Mouse (Mus musculus) gastrocnemius, adult 8-10 months (tissue): ENCODE measurements at regions not wholly inside any gene's neighbourhood (a gene's known extent, or its start where the extent isn't known, plus 50 kb on each side); places are given as distances from the start of the nearest gene placed in this dataset.

Experiments
- DNase-seq, 2 experiments: peaks; one replicate each; pipeline ENCODE4 v3.0.0; 2022; ENCODE audit warnings: low spot score in 2 of 2

- peak; percentile 3 to 17 for DNase-seq
Measured at GRCm38 (mm10) chr14:72371702-72372277, 119.8 kb downstream of the Gm9195 start.

GRCm38 (mm10) chr14:72360829-72361520 is 130.7 kb downstream of the Gm9195 start:
- DNase-seq = no peak

- no peak for DNase-seq
Measured at GRCm38 (mm10) chr14:72360181-72360580, 131.5 kb downstream of the Gm9195 start.

GRCm38 (mm10) chr14:72357915-72358314 is 133.7 kb downstream of the Gm9195 start:
- DNase-seq = no peak

GRCm38 (mm10) chr14:72342181-72342580 is 149.5 kb downstream of the Gm9195 start:
- DNase-seq = no peak

- DNase-seq = no peak
Measured at GRCm38 (mm10) chr14:72341590-72342154, 150.0 kb downstream of the Gm9195 start.

GRCm38 (mm10) chr14:72338046-72338445 is 153.6 kb downstream of the Gm9195 start:
- DNase-seq = no peak

- no peak for DNase-seq
Measured at GRCm38 (mm10) chr14:72303856-72304255, 187.8 kb downstream of the Gm9195 start.

- no peak for DNase-seq
Measured at GRCm38 (mm10) chr14:72300026-72300425, 191.6 kb downstream of the Gm9195 start.

- DNase-seq = no peak
Measured at GRCm38 (mm10) chr14:72294631-72295030, 197.0 kb downstream of the Gm9195 start.

GRCm38 (mm10) chr14:72293677-72294387 is 197.8 kb downstream of the Gm9195 start:
- no peak for DNase-seq

- no peak for DNase-seq
Measured at GRCm38 (mm10) chr14:72292656-72293299, 198.9 kb downstream of the Gm9195 start.

GRCm38 (mm10) chr14:72277309-72277708 is 214.3 kb downstream of the Gm9195 start:
- no peak for DNase-seq

GRCm38 (mm10) chr14:72259255-72259654 is 232.4 kb downstream of the Gm9195 start:
- DNase-seq = no peak

GRCm38 (mm10) chr14:72241872-72242271 is 249.8 kb downstream of the Gm9195 start:
- DNase-seq = no peak

GRCm38 (mm10) chr14:72240272-72240671 is 251.4 kb downstream of the Gm9195 start:
- no peak for DNase-seq

- no peak for DNase-seq
Measured at GRCm38 (mm10) chr14:72238344-72238743, 253.3 kb downstream of the Gm9195 start.

- no peak for DNase-seq
Measured at GRCm38 (mm10) chr14:72234234-72235075, 257.2 kb downstream of the Gm9195 start.

GRCm38 (mm10) chr14:72227853-72228252 is 263.8 kb downstream of the Gm9195 start:
- DNase-seq = no peak

GRCm38 (mm10) chr14:72227441-72227840 is 264.2 kb downstream of the Gm9195 start:
- no peak for DNase-seq

GRCm38 (mm10) chr14:72226946-72227345 is 264.7 kb downstream of the Gm9195 start:
- no peak for DNase-seq
